Mouse (Mus musculus): Measurements from ENCODE around the gene 1700025G04Rik.

The 1700025G04Rik gene

GRCm38 (mm10) chr1:151963248-151963647 lies 126.7 kb downstream of the 1700025G04Rik start:
- DNase-seq (ENCODE audit: low read depth, low spot score): no peak

GRCm38 (mm10) chr1:151962078-151962477 lies 127.8 kb downstream of the 1700025G04Rik start:
- DNase-seq (ENCODE audit: low read depth, low spot score): no peak

GRCm38 (mm10) chr1:151961204-151961603 lies 128.7 kb downstream of the 1700025G04Rik start:
- DNase-seq (ENCODE audit: low read depth, low spot score): no peak

GRCm38 (mm10) chr1:151959010-151959409 lies 130.9 kb downstream of the 1700025G04Rik start:
- DNase-seq (ENCODE audit: low read depth, low spot score): no peak

- no peak for DNase-seq (ENCODE audit: low read depth, low spot score)
Observed at GRCm38 (mm10) chr1:151958442-151958841, 131.5 kb downstream of the 1700025G04Rik start.

GRCm38 (mm10) chr1:151957669-151958068 lies 132.3 kb downstream of the 1700025G04Rik start:
- no peak for DNase-seq (ENCODE audit: low read depth, low spot score)

GRCm38 (mm10) chr1:151955866-151956265 lies 134.1 kb downstream of the 1700025G04Rik start:
- DNase-seq (ENCODE audit: low read depth, low spot score): no peak

GRCm38 (mm10) chr1:151953563-151953962 lies 136.4 kb downstream of the 1700025G04Rik start:
- peak; percentile 82 for DNase-seq (ENCODE audit: low read depth, low spot score)

GRCm38 (mm10) chr1:151948065-151948464 lies 141.9 kb downstream of the 1700025G04Rik start:
- peak; percentile 23 for DNase-seq (ENCODE audit: low read depth, low spot score)

- DNase-seq (ENCODE audit: low read depth, low spot score): no peak
Observed at GRCm38 (mm10) chr1:151947571-151947970, 142.4 kb downstream of the 1700025G04Rik start.

- no peak for DNase-seq (ENCODE audit: low read depth, low spot score)
Observed at GRCm38 (mm10) chr1:151944457-151945223, 145.3 kb downstream of the 1700025G04Rik start.

GRCm38 (mm10) chr1:151943681-151944237 lies 146.2 kb downstream of the 1700025G04Rik start:
- no peak for DNase-seq (ENCODE audit: low read depth, low spot score)

- no peak for DNase-seq (ENCODE audit: low read depth, low spot score)
Observed at GRCm38 (mm10) chr1:151942972-151943654, 146.8 kb downstream of the 1700025G04Rik start.

GRCm38 (mm10) chr1:151939987-151940386 lies 149.9 kb downstream of the 1700025G04Rik start:
- no peak for DNase-seq (ENCODE audit: low read depth, low spot score)

GRCm38 (mm10) chr1:151939510-151939909 lies 150.4 kb downstream of the 1700025G04Rik start:
- no peak for DNase-seq (ENCODE audit: low read depth, low spot score)

GRCm38 (mm10) chr1:151933605-151934004 lies 156.3 kb downstream of the 1700025G04Rik start:
- no peak for DNase-seq (ENCODE audit: low read depth, low spot score)

- DNase-seq (ENCODE audit: low read depth, low spot score): no peak
Observed at GRCm38 (mm10) chr1:151926826-151927225, 163.1 kb downstream of the 1700025G04Rik start.

- DNase-seq (ENCODE audit: low read depth, low spot score): no peak
Observed at GRCm38 (mm10) chr1:151926141-151926540, 163.8 kb downstream of the 1700025G04Rik start.

GRCm38 (mm10) chr1:151925738-151926137 lies 164.2 kb downstream of the 1700025G04Rik start:
- no peak for DNase-seq (ENCODE audit: low read depth, low spot score)

- DNase-seq (ENCODE audit: low read depth, low spot score): no peak
Observed at GRCm38 (mm10) chr1:151918806-151919357, 171.0 kb downstream of the 1700025G04Rik start.

- no peak for DNase-seq (ENCODE audit: low read depth, low spot score)
Observed at GRCm38 (mm10) chr1:151917736-151918135, 172.2 kb downstream of the 1700025G04Rik start.

GRCm38 (mm10) chr1:151914494-151914893 lies 175.4 kb downstream of the 1700025G04Rik start:
- DNase-seq (ENCODE audit: low read depth, low spot score): no peak
